Mouse (Mus musculus): ENCODE measurements around the gene Ralgapa2.
A peak's percentile ranks its signal among the peaks of the same experiment; 100 is the strongest.

Ralgapa2 gene

GRCm38 (mm10) chr2:146426321-146426720 lies 85.8 kb downstream of the Ralgapa2 start:
- DNase-seq, result no peak

- no peak for DNase-seq
Observed at GRCm38 (mm10) chr2:146425235-146425634, 86.9 kb downstream of the Ralgapa2 start.

GRCm38 (mm10) chr2:146423710-146424301 lies 88.3 kb downstream of the Ralgapa2 start:
- no peak for DNase-seq

GRCm38 (mm10) chr2:146423032-146423691 lies 89.0 kb downstream of the Ralgapa2 start:
- no peak for DNase-seq

GRCm38 (mm10) chr2:146416283-146416682 lies 95.9 kb downstream of the Ralgapa2 start:
- DNase-seq, result no peak

- DNase-seq, result peak; percentile 90 to 91
Observed at GRCm38 (mm10) chr2:146414484-146415291, 97.5 kb downstream of the Ralgapa2 start.

GRCm38 (mm10) chr2:146412733-146413132 lies 99.4 kb downstream of the Ralgapa2 start:
- DNase-seq, result peak; percentile 3 to 6

GRCm38 (mm10) chr2:146411904-146412303 lies 100.2 kb downstream of the Ralgapa2 start:
- DNase-seq, result no peak

GRCm38 (mm10) chr2:146407078-146407477 lies 105.1 kb downstream of the Ralgapa2 start:
- DNase-seq, result no peak

GRCm38 (mm10) chr2:146401588-146401987 lies 110.6 kb downstream of the Ralgapa2 start:
- DNase-seq, result no peak

GRCm38 (mm10) chr2:146400738-146401137 lies 111.4 kb downstream of the Ralgapa2 start:
- DNase-seq, result no peak

GRCm38 (mm10) chr2:146398211-146398865 lies 113.8 kb downstream of the Ralgapa2 start:
- DNase-seq, result no peak

- no peak for DNase-seq
Observed at GRCm38 (mm10) chr2:146387211-146387610, 124.9 kb downstream of the Ralgapa2 start.

- no peak for DNase-seq
Observed at GRCm38 (mm10) chr2:146384582-146384981, 127.6 kb downstream of the Ralgapa2 start.

GRCm38 (mm10) chr2:146376293-146376692 lies 135.9 kb downstream of the Ralgapa2 start:
- DNase-seq, result no peak

- DNase-seq, result no peak
Observed at GRCm38 (mm10) chr2:146366098-146366497, 146.0 kb downstream of the Ralgapa2 start.

- DNase-seq, result no peak
Observed at GRCm38 (mm10) chr2:146365368-146365983, 146.7 kb downstream of the Ralgapa2 start.

GRCm38 (mm10) chr2:146363483-146363882 lies 148.7 kb downstream of the Ralgapa2 start:
- no peak for DNase-seq

- no peak for DNase-seq
Observed at GRCm38 (mm10) chr2:146362932-146363331, 149.2 kb downstream of the Ralgapa2 start.

GRCm38 (mm10) chr2:146361969-146362368 lies 150.2 kb downstream of the Ralgapa2 start:
- DNase-seq, result no peak

- DNase-seq, result no peak
Observed at GRCm38 (mm10) chr2:146361076-146361475, 151.1 kb downstream of the Ralgapa2 start.

- no peak for DNase-seq
Observed at GRCm38 (mm10) chr2:146359676-146360075, 152.5 kb downstream of the Ralgapa2 start.

GRCm38 (mm10) chr2:146356524-146356923 lies 155.6 kb downstream of the Ralgapa2 start:
- DNase-seq, result no peak
